Mouse (Mus musculus) ES-Bruce4 (cell line): ENCODE results near the gene Clic4. TPM values are rescaled to one million over a fixed set of nuclear protein-coding genes. Genes with fewer than 3 reads are reported as not detected.

Source experiments
- H3K27ac ChIP-seq: 2 replicates; pipeline ENCODE4 v1.5.1; 2012; ENCODE audit warnings: low read length, inconsistent platforms; ENCODE audit not compliant: insufficient read depth
- H3K27me3 ChIP-seq: 2 replicates; pipeline ENCODE4 v1.6.1; 2012; ENCODE audit warnings: mild to moderate bottlenecking, low read length, inconsistent platforms; ENCODE audit not compliant: control insufficient read depth, poor library complexity, insufficient read depth, severe bottlenecking
- H3K36me3 ChIP-seq: 2 replicates; pipeline ENCODE4 v1.6.1; 2012; ENCODE audit warnings: inconsistent platforms, mild to moderate bottlenecking, low read length, moderate library complexity; ENCODE audit not compliant: control insufficient read depth, poor library complexity, insufficient read depth, severe bottlenecking
- H3K4me1 ChIP-seq: one replicate; pipeline ENCODE4 v1.8.1; 2011; ENCODE audit warnings: low read length; ENCODE audit not compliant: control insufficient read depth, insufficient read depth
- H3K4me3 ChIP-seq: 2 replicates; pipeline ENCODE4 v1.5.1; 2011; ENCODE audit warnings: low read depth, mild to moderate bottlenecking, low read length
- H3K9ac ChIP-seq: 2 replicates; pipeline ENCODE4 v1.6.1; 2012; ENCODE audit warnings: low read depth, mild to moderate bottlenecking, inconsistent platforms; ENCODE audit not compliant: poor library complexity, severe bottlenecking
- H3K9me3 ChIP-seq: replicated peaks from 2 replicates; pipeline ENCODE4 v1.6.1; 2012; ENCODE audit warnings: mild to moderate bottlenecking, low read length, inconsistent platforms; ENCODE audit not compliant: control insufficient read depth, poor library complexity, insufficient read depth, severe bottlenecking
- CTCF ChIP-seq: IDR thresholded peaks from one replicate; pipeline ENCODE4 v1.8.1; 2011; ENCODE audit warnings: low read depth, low read length
- EP300 ChIP-seq: IDR thresholded peaks from 2 replicates; pipeline ENCODE4 v1.6.1; 2011; ENCODE audit warnings: low read depth, low read length; ENCODE audit not compliant: insufficient read depth
- POLR2A ChIP-seq: IDR thresholded peaks from one replicate; pipeline ENCODE4 v1.8.1; 2011; ENCODE audit warnings: low read length; ENCODE audit not compliant: insufficient read depth
- polyA plus RNA-seq: library from polyadenylated mRNA; stranded (reverse); fragments of >200 nt; gene quantifications from 2 replicates; pipeline ENCODE4 v1.2.4, GENCODE M21; 2011; ENCODE audit warnings: low read depth; ENCODE audit not compliant: missing spikeins, insufficient read depth, insufficient read length

Gene Clic4
- polyA plus RNA-seq, 1 experiment = 151 TPM

DNA sequence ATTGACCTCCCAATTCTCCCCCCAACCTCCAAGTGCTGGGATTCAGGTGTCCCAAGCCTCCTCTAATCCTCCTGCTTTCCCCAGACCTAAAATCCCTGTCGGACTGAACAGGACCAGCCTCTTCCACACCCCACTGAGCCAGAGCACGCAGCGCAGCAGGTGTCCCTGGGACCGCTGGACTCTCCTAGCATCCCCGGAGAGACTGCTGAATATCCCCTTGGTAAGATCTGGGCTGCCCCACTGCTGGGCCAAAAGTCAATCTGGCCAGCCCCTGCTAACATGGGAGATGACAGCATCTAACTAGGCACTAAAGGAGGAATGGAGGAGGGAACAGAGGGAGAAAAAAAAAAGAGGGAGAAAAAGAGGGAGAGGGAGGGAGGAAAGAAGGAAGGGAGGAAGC, 67.4 kb downstream of the Clic4 start:
- no peak for TF ChIP-seq EP300
- no peak for TF ChIP-seq CTCF
- TF ChIP-seq POLR2A = no peak
- Histone ChIP-seq H3K27me3 (no peaks in the 10 kb centered on the region), H3K27ac (no peak overlapping the region), H3K4me3 (no peak overlapping the region), H3K9me3 (no peaks in the 10 kb centered on the region), H3K4me1 (no peaks in the 10 kb centered on the region), H3K9ac (no peak overlapping the region), H3K36me3 (no peaks in the 10 kb centered on the region)

DNA sequence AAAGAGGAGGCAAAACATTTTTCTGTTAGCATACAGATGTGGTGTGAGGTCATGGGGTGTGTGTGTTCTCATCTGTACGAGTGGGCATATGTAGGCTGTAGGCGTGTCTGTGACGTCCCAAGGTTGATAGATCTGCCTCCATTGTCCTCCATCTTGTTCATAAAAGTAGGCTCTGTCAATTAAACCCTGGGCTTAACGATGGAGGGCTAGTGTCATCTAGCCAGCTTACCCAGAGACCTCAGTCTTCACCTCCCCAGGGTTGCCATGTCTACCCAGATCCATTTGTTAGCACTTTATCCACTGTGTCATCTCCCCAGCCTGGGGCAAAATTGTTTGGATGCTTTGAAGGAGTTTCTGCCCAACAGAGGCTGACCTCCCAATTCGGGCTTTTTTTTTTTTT, 67.9 kb downstream of the Clic4 start:
- Histone ChIP-seq H3K36me3 (no peaks in the 10 kb centered on the region), H3K9me3 (no peaks in the 10 kb centered on the region), H3K27me3 (no peaks in the 10 kb centered on the region), H3K4me1 (no peaks in the 10 kb centered on the region), H3K27ac (no peak overlapping the region), H3K9ac (no peak overlapping the region), H3K4me3 (no peak overlapping the region)
- TF ChIP-seq CTCF = no peak
- no peak for TF ChIP-seq EP300
- TF ChIP-seq POLR2A = no peak

DNA sequence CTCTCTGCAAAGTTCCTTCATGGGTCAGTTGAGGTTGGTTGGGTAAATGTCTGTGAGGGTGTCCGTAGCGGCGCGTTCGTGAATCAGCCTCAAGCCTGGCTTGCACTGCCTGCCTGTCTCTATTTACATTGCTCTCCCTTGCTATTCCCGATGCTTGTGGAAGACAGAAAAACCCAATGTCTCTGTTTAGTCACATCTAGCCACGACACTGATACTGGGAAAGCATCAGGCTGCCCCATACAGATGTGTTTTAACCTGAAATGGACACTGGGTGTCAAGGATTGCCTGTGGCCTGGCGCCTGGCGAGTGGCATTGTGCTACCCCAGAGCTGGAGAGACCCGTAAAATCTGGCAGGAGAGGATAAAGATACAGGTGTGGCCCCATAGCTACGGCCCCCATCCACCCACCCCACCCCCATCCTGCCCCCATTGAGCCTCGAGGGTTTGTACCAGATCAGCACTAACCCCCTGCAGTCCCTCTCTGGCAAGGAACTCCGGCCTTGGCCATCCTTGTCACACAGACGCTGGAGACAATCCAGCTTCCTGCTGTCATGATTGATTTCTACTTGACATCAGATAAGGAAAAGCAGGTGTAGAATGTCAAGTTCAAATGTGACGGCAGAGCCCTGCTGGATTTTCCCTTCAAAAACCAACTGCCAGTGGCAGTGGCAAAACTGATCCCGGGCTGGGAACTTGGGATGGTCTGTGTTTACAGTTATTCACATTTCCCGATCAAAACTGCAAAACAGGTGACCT, 68.6 kb downstream of the Clic4 start:
- H3K4me1 ChIP-seq = no peaks in the 10 kb centered on the region
- H3K27ac ChIP-seq = no peak overlapping the region
- no peaks in the 10 kb centered on the region for H3K9me3 ChIP-seq
- H3K9ac ChIP-seq = no peak overlapping the region
- H3K4me3 ChIP-seq = no peak overlapping the region
- H3K27me3 ChIP-seq = no peaks in the 10 kb centered on the region
- no peaks in the 10 kb centered on the region for H3K36me3 ChIP-seq
- TF ChIP-seq POLR2A (no peak), EP300 (no peak), CTCF (no peak)

DNA sequence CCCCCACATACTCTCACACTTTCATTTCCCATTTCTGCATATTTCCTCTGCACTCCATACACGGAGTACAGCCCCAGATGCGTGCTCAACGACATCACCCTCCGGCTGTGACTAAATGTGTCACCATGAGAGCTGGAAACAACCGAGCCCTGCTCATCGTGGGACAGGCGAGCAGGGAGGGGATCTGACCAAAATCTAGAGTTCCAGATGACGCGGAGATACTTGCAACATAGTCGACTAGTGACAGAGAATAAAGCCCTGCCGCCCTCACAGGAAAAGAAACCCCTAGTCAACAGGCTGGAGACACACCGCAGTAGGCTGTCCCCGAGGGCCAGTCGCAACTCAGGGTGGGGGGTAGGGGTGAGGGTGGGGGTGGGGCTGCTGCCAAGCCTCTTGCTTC, 69.3 kb downstream of the Clic4 start:
- Histone ChIP-seq H3K9ac (no peak overlapping the region), H3K36me3 (no peaks in the 10 kb centered on the region), H3K4me3 (no peak overlapping the region), H3K27me3 (no peaks in the 10 kb centered on the region), H3K9me3 (no peaks in the 10 kb centered on the region), H3K4me1 (no peaks in the 10 kb centered on the region), H3K27ac (no peak overlapping the region)
- TF ChIP-seq POLR2A (no peak), CTCF (no peak), EP300 (no peak)

DNA sequence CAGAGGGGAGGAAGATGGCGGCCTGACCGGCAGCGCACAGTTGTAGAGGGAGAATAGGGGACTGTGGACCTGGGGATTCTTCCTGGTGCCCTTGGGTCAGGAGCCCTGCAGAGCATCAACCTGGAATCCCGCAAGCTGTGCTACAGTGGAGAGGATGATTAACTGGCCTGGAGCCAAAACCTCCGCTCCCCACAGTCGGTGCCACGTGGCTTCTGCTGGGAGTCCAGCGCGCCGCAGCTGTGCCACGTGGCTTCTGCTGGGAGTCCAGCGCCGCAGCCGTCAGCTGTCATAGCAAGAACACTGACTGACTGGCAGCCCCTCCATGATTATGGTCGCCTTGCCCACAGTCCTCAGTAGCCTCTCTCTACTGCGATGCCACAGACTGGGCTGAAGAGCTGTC, 70.8 kb downstream of the Clic4 start:
- no peaks in the 10 kb centered on the region for H3K36me3 ChIP-seq
- no peaks in the 10 kb centered on the region for H3K27me3 ChIP-seq
- no peak overlapping the region for H3K9ac ChIP-seq
- TF ChIP-seq POLR2A (no peak), EP300 (no peak), CTCF (no peak)
- no peak overlapping the region for H3K4me3 ChIP-seq
- H3K4me1 ChIP-seq = no peaks in the 10 kb centered on the region
- no peak overlapping the region for H3K27ac ChIP-seq
- H3K9me3 ChIP-seq = no peaks in the 10 kb centered on the region

DNA sequence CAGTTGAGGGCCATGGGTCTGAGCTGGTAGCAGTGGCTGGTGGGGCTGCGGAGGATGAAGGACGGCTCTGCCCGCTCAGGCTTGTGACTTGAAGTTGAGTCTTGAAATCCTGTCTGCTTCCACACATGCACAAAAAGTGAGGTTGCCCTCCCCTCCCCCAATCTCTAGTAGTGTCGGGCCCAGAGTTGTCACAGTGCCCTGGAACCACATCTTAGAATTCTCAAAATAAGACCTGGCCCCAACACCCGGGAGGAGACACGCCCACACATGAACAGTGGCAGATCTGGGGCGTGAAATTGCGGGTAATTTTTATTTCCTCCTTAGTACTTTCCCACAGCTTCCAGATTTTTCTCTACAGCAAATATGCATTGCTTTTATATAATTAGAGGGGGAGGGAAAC, 74.8 kb downstream of the Clic4 start:
- Histone ChIP-seq H3K27ac (no peak overlapping the region), H3K9me3 (no peaks in the 10 kb centered on the region)

More for the DNA sequence above, 74.8 kb downstream of the Clic4 start:
- Histone ChIP-seq H3K9ac (no peak overlapping the region), H3K27me3 (no peaks in the 10 kb centered on the region), H3K36me3 (no peaks in the 10 kb centered on the region), H3K4me3 (no peak overlapping the region), H3K4me1 (no peaks in the 10 kb centered on the region)
- TF ChIP-seq EP300 = no peak
- TF ChIP-seq CTCF = no peak
- no peak for TF ChIP-seq POLR2A
